Mouse (Mus musculus): Measurements from ENCODE around the gene Clic6. TPM values are rescaled to one million over a fixed set of nuclear protein-coding genes. Genes with fewer than 3 reads are reported as not detected.

Clic6 gene
- total RNA-seq, 4 experiments from 2014 or later, result 0.34 to 0.63 (median 0.41) TPM

Other genes with a start within 250 kb of the Clic6 start
- gene Kcne2, start 193.3 kb upstream of the Clic6 start, total RNA-seq (2022), result not detected
- gene Smim11, start 184.4 kb upstream of the Clic6 start, total RNA-seq (2022), result 10 to 100 TPM; 84.4 to 94.5 (median 88.3) TPM
- gene Fam243, start 164.3 kb upstream of the Clic6 start, total RNA-seq (2022), result under 1 TPM; 0.24 to 0.86 (median 0.42) TPM
- gene Kcne1, start 126.3 kb upstream of the Clic6 start, total RNA-seq (2022), result 1 to 10 TPM; 2.7 to 7.8 (median 4.7) TPM
- gene Rcan1, start 14.9 kb upstream of the Clic6 start, total RNA-seq (2022), result 100 to 1,000 TPM in 1 of 4 experiments, 10 to 100 TPM in 3; 51.0 to 123 (median 71.2) TPM